Mouse (Mus musculus): Measurements from ENCODE around the gene Grid2. TPM values are rescaled to one million over a fixed set of nuclear protein-coding genes. Genes with fewer than 3 reads are reported as not detected.
A peak's percentile ranks its signal among the peaks of the same experiment; 100 is the strongest.

Gene Grid2
- polyA plus RNA-seq, 1 experiment, result not detected

DNA sequence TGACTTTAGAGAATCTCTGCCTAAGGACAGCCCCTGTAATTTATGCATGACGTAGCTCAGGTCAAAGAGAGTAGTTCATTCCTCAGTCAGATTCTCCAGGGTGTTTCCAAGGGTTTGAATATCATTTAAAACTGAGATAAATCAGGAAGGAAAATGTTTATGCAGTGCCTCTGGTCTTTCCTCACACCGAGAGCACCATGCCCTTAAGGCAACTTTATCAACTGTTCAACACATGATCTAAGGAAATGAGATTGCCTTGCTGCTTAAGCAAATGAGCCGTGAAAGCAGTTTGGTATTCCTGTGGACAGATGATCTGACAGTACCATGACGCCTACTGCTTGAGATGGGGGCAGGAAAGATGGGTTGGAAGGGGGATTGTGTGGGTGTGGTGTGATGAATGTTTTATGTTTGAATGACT lies 1342.5 kb downstream of the Grid2 start:
- DNase-seq (ENCODE audit: low read depth), result no peak

DNA sequence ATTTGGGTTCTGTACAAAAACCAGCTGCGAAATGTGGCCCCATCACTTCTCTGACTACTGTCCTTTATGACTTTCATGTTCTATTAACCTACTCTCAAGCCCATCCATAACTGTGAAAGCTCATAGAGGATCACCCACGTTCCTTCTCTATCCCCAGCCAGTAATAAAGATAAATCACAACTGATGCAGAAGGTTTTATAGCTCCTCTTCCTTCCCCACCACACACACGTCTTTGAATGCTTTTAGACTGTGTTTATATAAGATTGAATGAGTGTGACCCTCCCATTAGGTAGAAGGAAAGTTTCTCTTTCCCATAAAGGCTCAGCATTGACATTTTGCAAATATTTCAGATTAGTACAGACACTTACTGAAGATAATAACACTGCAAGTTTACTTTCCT lies 1350.1 kb downstream of the Grid2 start:
- no peak for DNase-seq (ENCODE audit: low read depth)

DNA sequence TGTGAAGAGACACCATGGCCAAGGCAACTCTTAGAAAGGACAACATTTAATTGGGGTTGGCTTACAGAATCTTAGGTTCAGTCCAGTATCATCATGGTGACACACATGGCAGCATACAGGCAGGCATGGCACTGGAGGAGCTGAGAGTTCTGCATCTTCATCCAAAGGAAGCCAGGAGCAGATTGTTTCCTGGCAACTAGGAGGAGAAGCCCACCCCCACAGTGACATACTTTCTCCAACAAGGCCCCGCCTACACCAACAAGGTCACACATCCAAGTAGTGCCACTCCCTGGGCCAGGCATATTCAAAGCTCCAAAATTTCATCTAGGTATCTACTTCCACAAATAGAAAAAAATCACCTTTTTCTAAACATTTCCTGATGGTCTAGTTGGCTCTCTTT lies 1351.4 kb downstream of the Grid2 start:
- DNase-seq (ENCODE audit: low read depth), result no peak

DNA sequence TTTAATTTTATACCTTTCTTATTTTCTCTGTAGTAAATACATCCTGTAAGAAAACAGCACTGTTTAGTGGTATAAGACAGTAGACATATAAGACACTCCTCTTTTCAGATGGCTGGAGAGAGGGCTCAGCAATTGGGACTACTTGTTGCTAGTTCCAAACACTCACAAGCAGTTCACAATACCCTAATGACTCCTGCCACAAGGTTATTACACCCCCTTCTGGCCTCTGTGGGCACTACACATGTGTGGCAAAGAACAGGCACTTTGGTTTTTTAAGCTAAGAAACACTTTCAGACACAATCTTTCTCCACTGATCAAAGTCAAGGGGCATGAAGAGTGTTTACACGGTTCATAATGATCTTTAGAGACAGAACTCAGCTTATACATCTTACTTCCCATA lies 1352.3 kb downstream of the Grid2 start:
- DNase-seq (ENCODE audit: low read depth), result no peak

DNA sequence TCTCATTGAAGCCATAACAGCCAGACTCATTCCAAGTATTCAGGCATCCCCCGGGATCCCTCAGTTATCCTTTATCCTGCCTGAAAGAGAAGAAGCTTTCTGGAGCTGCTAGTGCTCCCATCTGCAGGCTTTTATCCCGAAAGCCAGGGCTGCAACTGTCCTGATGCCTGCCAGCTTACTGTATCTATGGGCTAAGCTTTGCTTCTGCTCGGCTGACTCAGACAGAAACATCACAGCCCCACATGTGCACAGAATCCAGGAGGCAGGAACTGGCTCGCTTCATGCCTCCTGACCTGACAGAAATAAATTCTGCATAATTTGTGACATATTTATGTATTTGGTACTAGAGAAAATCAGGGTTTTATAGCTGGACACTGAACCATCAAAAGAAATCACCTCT lies 1361.2 kb downstream of the Grid2 start:
- DNase-seq (ENCODE audit: low read depth), result no peak

DNA sequence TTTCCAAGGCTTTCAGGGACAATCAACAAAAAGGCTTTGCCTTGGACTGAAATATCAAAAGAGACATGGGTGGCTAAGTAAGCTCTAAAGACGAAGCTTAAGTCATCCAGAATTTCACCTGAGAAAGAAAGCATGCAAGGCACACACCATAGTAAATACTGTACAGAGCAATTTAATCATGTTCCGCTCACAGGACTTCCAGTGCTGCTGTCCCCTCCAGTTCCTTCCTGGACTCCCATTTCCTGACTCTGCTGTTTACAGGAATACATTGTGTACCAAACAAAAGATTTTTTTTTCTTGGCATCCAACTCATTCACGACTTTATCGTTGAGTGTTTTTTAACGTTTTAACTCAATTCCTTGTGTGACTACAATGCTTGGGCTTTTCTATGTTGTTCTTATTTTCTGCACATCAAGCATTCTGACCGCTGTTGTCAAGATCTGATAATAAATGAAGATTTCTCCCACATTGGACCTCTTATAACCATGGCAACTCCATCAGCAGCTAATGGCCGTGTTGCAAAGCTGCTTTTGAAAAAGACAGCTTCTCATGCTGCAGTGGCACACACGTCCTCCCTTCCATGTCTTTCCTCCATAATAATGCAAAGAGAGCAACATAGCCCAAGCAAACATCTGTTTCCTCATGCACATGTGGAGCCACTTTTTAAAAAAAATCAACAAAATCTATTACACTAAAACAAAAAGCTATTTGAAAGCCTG lies 1361.9 kb downstream of the Grid2 start:
- no peak for DNase-seq (ENCODE audit: low read depth)

DNA sequence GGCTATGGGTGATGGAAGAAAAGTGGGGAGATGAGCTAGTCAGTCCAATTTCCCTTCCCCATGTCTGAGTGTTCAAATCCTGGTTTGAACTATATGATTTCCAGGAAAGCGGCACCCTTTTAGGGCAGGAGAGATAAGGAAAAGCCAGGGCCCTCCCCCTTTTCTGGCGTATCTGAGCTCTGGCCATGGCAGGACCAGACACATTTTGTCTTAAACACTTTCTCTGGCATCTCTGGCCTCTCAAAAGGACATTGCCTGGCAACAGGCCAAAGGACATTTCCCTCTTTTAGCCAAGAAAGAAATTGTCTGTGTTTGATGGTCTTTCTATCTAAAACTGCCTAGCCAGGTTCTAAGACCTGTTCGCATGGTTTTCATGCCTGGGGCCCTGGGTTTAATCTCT lies 1367.7 kb downstream of the Grid2 start:
- DNase-seq (ENCODE audit: low read depth), result no peak

DNA sequence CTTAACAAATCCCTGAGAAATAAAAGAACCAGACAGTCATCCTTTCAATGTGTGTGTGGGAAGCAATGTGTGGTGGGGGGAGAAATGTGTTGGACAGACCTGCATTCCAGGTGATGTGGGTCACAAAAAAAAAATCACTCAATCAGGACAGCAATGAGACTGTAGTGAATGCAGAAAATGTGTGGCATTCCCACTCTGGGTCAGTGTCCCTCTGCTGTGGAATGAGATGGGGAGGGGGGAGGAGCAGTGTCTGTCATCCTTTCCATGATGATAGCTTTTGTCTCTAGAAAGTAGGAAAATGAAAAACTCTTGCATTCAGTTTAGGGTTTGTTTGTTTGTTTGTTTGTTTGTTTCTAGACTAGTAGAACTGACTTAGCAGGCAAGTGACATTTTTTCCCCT lies 1392.0 kb downstream of the Grid2 start:
- no peak for DNase-seq (ENCODE audit: low read depth)

DNA sequence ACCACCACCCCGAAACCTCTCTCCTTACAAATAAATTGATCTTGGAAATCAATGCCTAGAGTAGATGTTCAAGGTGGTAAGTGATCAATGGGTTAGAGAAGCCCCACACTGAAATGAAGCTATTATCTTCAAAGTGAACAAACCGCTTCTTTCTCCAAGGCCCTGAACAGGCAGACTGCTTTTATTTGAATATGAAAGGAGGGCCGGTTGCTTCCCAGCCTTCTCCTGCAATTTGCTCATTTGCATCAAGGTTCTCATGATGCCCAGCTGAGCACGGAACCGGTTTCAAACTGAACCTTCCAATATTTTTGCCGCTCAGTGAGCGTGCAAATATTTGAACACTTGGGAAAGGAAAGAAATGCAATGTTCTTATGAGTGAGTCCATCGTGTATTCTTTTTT lies 1392.5 kb downstream of the Grid2 start:
- no peak for DNase-seq (ENCODE audit: low read depth)

DNA sequence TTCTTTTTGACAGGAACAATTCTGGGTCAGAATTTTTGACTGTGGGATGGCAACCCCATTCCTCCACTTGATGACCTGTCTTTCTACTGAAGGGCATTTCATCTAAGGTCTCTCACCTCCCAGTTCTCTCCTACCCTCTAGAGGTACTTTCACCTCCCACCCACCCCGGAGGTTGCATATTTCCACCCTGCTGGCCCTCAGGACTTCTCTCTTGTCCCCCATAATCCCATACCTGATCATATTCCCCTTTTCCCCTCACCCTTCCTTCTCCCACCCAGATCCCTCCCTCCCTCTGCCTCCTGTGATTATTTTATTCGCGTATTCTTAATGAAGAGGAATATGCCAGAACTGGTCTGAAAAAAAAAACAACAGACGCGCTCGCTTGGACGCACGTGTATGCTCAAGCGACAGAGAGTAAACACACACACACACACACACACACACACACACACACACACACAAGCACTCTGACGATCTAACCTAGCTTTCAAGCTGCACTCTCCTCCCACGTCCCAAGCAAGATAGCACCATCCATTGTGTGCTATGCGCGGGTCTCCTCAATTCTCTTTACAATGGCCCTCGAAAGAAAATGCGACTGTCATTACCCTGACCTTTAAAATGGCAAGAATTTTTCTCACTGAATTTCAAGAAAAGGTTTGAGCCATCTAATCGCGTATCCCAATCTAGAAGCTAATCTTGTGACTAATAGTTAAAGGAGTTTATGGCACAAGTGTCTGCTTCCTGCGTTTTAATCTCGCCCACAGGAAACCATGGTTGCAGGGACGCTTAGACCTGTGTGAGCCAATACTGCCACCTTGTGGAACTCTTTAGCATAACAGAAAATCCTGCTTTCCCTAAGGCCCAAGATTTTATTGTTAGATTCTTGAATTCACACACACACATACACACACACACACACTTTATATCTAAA lies 1393.9 kb downstream of the Grid2 start:
- peak; percentile 6 for DNase-seq (ENCODE audit: low read depth)

DNA sequence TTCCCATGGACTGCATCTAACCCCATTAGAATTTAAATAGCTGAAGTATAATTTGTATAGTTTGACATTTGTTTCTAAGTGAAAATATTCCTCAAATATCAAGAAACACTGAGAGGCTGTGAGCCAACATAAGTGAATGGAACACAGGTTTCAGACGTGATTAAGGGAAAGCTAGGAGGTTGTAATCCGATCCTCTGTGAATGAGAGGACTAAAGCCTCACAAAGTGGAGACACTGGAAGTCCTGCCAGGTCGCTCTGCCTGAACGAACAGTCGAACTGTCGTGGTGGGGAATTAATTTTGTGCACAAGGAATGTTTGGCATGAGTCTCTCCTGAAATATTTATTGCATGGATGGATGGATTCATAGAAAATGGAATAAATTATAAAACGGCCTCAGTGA lies 1395.1 kb downstream of the Grid2 start:
- DNase-seq (ENCODE audit: low read depth), result no peak

DNA sequence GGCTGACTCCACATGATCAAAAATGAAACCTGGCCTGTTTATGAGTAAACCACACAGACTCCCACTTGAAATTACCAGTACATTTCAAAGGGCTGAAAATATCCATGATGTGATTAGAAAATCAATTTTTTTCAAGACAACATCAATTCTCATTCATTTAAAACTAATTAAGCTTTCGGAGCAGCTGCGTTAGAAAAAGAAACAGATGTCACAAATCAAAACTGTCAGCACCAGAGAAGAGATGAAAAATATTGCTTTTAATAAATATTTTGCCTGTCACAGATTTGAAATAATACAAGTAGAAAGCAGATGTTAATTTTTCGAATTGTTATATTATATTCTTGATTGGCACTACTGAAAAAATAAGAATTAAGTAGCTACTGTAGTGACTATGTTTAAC lies 1415.3 kb downstream of the Grid2 start:
- no peak for DNase-seq (ENCODE audit: low read depth)

DNA sequence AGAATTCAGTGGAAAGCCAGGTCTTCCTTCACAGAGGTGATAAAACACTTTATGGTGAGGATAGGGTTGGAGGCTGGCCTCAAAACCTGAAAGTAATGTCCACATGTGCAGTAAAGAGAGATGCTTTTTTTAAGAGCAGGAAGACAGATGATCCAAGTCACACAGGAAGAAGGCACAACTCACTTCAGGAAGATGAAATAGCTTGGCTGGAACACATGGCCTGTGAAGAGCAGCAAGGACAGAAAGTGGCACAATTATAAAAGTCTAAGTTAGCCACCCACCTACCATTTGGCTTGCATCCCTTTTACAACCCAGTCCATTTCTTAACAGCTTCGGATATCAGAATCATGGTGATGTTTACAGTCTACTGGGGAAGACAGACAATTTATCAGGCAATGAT lies 1423.1 kb downstream of the Grid2 start:
- DNase-seq (ENCODE audit: low read depth), result no peak

DNA sequence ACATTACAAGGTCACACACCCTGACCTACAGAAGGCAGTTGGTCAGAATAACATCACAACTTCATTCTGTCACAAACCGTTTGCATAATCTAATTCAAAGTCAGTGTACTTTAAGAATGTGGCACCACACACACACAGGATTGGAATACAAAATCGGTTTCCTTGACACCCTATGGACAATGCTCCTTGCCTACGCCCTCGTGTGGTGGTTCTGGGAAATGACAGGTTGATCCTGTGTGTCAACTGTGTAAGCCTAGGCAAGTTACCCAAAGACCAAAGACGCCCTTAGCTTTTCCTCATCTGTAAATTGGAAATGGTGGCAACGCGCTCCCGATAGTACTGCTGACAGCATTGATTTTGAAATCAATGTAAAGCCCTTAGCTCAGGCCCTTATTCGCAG lies 1428.3 kb downstream of the Grid2 start:
- DNase-seq (ENCODE audit: low read depth), result no peak

DNA sequence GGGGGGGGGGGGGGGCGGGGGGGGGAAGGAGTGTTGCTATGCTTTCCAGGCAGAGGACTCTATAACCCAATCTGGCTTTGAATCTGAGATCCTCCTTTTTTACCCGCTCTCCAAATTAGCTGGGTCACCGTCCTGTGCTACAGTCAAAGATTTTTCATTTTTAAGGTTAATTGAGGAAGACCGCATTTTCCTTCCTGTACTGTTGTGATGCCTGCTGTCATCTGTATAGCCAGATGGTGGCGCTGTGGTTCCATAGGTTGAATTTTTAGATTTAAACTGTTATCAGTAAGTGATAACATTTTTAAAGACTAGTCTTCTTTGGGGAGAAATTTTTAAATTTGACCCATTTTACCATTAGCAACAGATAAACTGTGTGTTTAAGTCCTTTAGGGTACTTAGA lies 1429.3 kb downstream of the Grid2 start:
- no peak for DNase-seq (ENCODE audit: low read depth)

DNA sequence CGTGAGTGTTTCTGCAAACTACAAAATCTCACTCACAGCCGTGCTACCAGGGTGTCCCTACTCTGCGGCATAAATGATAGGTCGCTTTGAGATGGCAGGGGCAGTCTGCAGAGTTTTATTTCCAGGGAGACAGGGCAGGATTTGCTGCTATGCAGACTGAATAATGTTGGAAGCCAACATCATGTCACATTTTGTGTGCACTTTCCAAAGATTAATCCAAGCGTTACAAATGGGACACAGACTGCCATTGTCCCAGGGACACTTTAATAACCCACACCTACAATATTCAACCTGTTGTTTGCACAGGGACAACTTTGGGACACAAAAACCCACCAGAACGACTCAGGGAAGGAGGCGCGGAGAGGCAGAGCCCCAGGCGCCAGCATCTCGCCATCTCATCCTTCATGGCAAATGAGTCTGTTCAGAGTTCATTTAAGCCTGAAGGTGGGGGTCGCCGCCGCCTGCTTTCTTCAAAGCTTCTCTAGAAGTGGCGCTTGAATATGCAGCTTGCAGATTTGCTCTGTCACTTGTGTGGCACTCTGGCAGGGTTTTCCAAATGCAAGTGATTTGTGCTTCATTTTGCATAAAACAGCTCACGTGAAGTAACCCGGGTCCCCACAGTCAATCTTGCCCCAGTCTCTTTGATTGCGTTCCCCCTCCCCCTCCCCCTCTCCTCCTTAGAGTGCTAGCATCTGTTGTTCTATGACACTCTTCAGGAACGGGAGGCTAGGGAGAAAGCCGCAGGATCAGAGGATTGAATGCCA lies 1432.7 kb downstream of the Grid2 start:
- no peak for DNase-seq (ENCODE audit: low read depth)

DNA sequence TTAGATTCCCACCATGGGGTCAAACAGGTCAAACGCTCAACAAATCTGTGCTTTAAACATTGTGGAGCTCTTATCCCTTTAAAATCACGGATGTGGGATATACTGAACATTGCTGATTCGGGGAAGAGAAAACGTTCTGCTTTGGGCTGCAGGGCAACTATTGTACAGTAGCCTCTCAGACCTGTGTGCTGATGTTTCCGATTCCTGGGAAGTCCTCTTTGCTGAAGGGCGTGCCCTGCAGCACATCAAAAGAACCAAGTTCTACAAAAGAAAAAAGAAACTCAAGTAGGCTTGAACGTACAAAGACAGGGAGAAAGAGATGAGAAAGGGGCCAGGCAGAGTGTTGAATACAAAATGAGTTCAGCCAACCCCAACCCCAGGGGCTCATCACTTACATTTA lies 1439.0 kb downstream of the Grid2 start:
- no peak for DNase-seq (ENCODE audit: low read depth)

DNA sequence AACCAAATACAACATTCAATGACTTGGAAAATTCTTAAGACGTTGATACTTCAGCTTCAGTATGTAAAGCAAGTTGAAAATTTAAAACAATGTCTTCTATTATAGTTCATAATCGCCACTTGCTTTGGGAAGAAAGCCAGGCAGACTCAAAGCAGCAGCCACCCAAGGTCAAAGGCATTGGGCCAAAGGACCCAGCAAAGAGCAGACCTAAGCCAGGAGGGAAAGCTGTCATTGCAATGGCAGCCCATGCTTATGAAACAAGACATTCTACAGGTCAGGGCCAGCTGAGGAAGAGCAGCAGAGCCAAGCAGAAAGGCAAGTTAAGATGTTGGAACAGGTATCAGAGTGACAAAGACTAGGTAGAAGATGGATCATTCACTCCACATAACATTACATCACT lies 1448.0 kb downstream of the Grid2 start:
- DNase-seq (ENCODE audit: low read depth), result no peak

DNA sequence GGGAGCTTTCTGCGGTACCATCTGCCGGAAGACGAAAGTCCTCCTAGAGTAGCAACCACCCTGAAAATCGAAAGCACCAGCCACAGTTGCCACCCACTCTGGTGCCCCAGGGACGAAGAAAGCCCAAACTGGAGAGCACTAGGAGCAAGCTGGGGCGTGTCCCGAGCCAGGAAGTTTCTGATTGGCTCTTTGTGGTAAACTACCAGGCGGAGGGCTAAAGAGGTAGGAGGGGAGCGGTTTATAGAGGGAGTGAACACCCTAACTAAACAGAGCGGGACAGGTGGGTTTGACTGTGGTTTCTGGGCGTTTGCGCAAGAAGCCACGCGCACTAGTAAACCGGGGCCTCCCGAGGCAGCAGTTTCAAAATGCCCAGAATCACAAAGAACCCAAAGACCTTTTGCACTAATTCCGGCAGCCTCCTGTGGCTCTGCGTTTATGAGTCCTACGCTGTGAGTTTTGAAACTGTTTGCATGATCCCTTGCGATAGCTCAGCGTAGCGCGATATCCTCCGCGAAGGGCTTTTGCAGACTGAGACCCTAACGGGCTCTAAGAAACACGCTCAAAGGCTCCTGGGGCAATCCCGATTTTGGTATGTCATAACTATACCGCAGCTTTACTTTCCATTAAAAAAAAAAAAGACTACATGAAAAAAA lies 1472.2 kb downstream of the Grid2 start:
- DNase-seq (ENCODE audit: low read depth), result no peak

DNA sequence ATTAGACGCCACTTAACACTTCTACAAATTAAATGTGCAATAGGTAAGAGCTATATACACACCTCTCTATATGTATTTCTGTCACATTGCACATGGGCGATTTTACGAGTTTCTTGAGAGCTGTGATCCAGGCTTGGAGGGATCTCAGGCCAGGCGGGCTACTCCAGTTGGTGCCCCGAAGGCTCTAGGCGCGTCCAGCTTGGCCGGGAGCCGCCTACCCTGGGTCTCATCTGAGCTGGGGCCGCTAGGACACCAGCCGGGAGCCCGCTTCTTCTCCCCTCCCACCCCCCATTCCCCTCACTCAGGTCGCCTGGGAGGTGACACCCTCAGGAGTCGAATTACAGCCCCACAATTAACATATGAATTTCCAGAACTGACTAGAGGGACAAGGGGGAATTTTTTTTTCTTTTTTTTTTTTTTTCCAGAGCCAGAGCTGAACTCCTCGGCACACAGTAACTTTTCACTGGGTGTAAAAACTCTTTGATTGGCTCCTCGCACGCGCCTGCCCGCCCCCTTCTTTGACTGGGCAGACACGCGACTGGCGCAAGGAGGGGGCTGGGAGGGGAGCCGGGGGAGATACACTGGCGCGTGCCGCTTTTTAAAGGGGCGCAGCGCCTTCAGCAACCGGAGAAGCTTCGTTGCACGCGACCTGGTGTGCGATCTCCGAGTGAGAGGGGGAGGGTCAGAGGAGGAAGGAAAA lies 1473.0 kb downstream of the Grid2 start, which contains the start of gene Atoh1:
Gene Atoh1 (plus strand): TSS at position 627 of the 700 bp plus-strand sequence.
- DNase-seq (ENCODE audit: low read depth), result no peak

Measured in gonadal fat pad, adult 2 months (tissue).